Mouse (Mus musculus) thymus, adult 2 months (tissue): ENCODE results near the gene Efna1. TPM values are rescaled to one million over a fixed set of nuclear protein-coding genes. Genes with fewer than 3 reads are reported as not detected.

ENCODE experiments used
- DNase-seq: peaks from one replicate; pipeline ENCODE4 v3.0.0; 2021
- H3K27ac ChIP-seq: fragments of 200-500 bp; 2 replicates; pipeline ENCODE4 v1.5.1; 2012; ENCODE audit warnings: low read length, control low read depth; ENCODE audit not compliant: control insufficient read depth, insufficient read depth
- H3K27me3 ChIP-seq: fragments of 200-500 bp; 2 replicates; pipeline ENCODE4 v1.6.1; 2012; ENCODE audit warnings: mild to moderate bottlenecking, low read length, moderate library complexity, mixed read lengths; ENCODE audit not compliant: control insufficient read depth, insufficient read depth
- H3K36me3 ChIP-seq: fragments of 200-500 bp; 2 replicates; pipeline ENCODE4 v1.6.1; 2012; ENCODE audit warnings: mild to moderate bottlenecking, low read length, moderate library complexity; ENCODE audit not compliant: control insufficient read depth, insufficient read depth
- H3K4me1 ChIP-seq: fragments of 200-500 bp; replicated peaks from 2 replicates; pipeline ENCODE4 v1.6.1; 2012; ENCODE audit warnings: low read length; ENCODE audit not compliant: control insufficient read depth, insufficient read depth
- H3K4me3 ChIP-seq: fragments of 200-500 bp; 2 replicates; pipeline ENCODE4 v1.5.1; 2012; ENCODE audit warnings: mild to moderate bottlenecking, low read length, control low read depth, moderate library complexity; ENCODE audit not compliant: control insufficient read depth, insufficient read depth
- CTCF ChIP-seq: fragments of 200-500 bp; IDR thresholded peaks from 2 replicates; pipeline ENCODE4 v1.5.1; 2012; ENCODE audit warnings: mild to moderate bottlenecking, control low read depth, low read length, moderate library complexity, borderline replicate concordance; ENCODE audit not compliant: control insufficient read depth, poor library complexity, insufficient read depth; ENCODE audit errors: extremely low read depth
- POLR2A ChIP-seq: fragments of 200-500 bp; IDR thresholded peaks from 2 replicates; pipeline ENCODE4 v1.6.1; 2012; ENCODE audit warnings: mild to moderate bottlenecking, low read length, control low read depth, moderate library complexity; ENCODE audit not compliant: control insufficient read depth, poor library complexity, insufficient read depth; ENCODE audit errors: extremely low read depth
- WGBS: fragments of 180-500 bp; shearing (Covaris S2); methylation state at CpG from one replicate; pipeline ENCODE4 v1.1.7; 2018; 5-methylcytosine and 5-hydroxymethylcytosine counted together
- polyA plus RNA-seq: library from polyadenylated mRNA; depleted of rRNA; stranded (reverse); fragments of >200 nt; gene quantifications from 2 replicates; pipeline ENCODE4 v1.2.3, GENCODE M21; 2012

Gene Efna1
- polyA plus RNA-seq, 1 experiment: 9.7 TPM

DNA sequence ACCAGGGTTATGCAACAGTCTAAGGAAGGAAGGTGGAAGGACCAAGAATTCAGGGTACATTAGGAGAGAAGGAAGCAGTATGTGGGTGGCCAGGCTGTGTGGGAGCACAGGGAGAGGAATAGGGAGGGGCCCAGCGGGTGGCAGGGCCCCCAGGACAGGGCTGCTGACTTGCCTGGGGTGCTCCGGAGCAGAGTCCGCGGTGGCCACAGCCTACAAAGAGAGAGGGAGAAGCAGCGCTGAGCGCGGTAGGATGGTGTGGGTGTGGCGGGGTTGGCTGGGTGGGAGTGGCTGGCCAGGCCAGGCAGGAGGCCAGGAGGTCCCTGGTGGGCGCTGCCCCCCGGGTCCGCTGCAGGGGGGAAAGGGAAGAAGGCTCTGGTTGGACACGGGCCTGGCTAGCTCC is 42.4 kb downstream of the Efna1 start:
- Histone ChIP-seq H3K4me1 (peaks cover 3% of the 10 kb centered on the region), H3K4me3 (no peak overlapping the region), H3K27me3 (no peaks in the 10 kb centered on the region), H3K27ac (no peak overlapping the region), H3K36me3 (no peaks in the 10 kb centered on the region)
- TF ChIP-seq POLR2A (no peak), CTCF (no peak)
- WGBS: 91% methylated on average over 11 of the region's 12 CpGs
- no peak for DNase-seq

DNA sequence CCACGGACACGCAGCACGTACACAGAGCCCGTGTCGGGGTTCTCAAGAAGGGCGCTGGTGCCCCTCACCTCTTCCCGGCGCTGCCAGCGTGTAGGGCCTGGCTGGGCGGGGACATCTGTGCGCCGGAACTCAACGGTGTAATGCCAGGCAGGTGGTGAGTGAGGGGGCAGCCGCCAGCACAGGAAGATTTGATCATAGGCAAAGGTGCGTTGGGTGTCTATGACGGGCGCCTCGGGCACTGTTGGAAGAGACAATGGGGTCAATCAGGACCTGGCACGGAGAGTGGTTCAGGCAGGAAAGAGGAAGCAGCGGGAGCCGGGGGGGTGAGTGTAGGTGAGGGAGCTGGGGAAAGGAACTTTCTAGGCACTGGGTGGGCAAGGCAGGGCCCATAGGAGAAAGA is 43.3 kb downstream of the Efna1 start:
- Histone ChIP-seq H3K36me3 (no peaks in the 10 kb centered on the region), H3K4me1 (no peaks in the 10 kb centered on the region), H3K27me3 (no peaks in the 10 kb centered on the region), H3K4me3 (no peak overlapping the region), H3K27ac (no peak overlapping the region)
- TF ChIP-seq POLR2A (no peak), CTCF (no peak)
- no peak for DNase-seq
- WGBS: 94% methylated on average over 21 of the region's 21 CpGs

DNA sequence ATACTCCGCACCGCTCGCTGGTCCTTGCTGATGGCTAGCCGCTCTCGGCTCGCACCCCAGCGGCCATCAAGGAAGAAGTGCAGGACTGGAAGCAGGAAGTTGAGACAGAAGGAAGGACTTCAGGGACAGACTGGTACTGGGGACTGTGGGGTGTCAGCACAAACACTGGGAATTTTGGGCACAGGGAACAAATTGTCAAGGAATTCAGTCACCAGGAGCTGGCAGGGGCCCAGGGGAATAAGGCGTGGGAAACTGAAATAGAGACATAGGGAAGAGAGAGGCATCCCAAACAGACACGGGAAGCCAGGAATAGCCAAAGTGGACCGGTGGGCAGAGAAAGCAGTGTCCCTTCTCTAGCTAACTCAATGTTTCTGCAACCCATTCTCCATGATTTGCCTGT is 44.4 kb downstream of the Efna1 start:
- Histone ChIP-seq H3K27me3 (no peaks in the 10 kb centered on the region), H3K27ac (no peak overlapping the region), H3K4me1 (no peaks in the 10 kb centered on the region), H3K36me3 (no peaks in the 10 kb centered on the region), H3K4me3 (no peak overlapping the region)
- no peak for DNase-seq
- WGBS: over 99% methylated on average over 10 of the region's 10 CpGs
- TF ChIP-seq CTCF (no peak), POLR2A (no peak)

DNA sequence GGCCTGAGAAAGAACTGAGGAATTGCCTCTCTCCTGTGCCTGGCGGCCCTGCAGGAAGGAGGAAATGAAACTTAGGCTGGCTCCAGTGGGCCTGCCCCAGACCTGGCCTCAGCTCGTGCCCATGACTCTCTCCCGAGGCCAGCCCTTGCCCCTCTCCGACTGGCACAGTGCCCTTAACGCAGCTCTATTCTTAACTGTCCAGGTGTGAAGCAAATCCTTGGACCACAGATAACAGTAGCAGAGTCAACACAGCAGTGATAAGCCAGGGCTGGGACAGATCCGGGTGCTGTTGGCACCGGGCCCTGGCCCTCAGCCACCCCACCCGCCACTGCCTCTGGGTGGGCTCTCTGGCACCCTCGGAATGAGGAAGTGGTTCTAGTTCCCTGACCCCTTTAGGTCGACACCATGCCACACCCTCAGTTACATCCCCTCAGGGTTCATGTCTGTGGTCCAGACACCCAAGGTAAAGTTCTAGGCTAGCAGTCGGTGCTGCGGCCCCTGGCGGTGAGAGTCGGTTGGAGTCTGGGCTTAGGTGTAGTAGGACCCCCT is 47.3 kb downstream of the Efna1 start:
- Histone ChIP-seq H3K4me1 (peaks cover 2% of the 10 kb centered on the region), H3K27me3 (no peaks in the 10 kb centered on the region), H3K4me3 (no peak overlapping the region), H3K36me3 (no peaks in the 10 kb centered on the region), H3K27ac (no peak overlapping the region)
- 38% methylated on average over 14 of the region's 14 CpGs for WGBS
- no peak for DNase-seq
- TF ChIP-seq POLR2A: no peak
- TF ChIP-seq CTCF: no peak

DNA sequence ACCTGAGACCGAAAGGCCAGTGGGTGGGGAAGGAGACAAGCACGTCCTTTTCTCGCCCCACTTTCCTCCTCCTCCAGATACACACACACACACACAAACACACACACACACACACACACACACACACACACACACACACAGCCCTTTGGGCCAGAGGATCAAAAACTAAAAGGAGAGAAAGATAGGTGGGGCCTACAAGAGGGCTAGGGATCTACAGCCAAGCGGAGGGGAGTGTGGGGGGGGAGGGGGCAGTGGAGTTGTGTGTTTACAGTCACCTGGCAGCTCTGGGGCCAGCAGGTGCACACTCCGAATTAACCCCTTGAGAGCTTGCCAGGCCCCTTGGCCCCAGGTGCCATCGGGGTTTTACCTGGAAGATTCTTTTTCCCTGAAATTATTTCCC is 48.3 kb downstream of the Efna1 start:
- WGBS: 89% methylated on average over 6 of the region's 6 CpGs
- Histone ChIP-seq H3K36me3 (no peaks in the 10 kb centered on the region), H3K27me3 (no peaks in the 10 kb centered on the region), H3K27ac (no peak overlapping the region), H3K4me3 (no peak overlapping the region), H3K4me1 (peaks cover 8% of the 10 kb centered on the region)
- no peak for DNase-seq
- TF ChIP-seq CTCF: no peak

DNA sequence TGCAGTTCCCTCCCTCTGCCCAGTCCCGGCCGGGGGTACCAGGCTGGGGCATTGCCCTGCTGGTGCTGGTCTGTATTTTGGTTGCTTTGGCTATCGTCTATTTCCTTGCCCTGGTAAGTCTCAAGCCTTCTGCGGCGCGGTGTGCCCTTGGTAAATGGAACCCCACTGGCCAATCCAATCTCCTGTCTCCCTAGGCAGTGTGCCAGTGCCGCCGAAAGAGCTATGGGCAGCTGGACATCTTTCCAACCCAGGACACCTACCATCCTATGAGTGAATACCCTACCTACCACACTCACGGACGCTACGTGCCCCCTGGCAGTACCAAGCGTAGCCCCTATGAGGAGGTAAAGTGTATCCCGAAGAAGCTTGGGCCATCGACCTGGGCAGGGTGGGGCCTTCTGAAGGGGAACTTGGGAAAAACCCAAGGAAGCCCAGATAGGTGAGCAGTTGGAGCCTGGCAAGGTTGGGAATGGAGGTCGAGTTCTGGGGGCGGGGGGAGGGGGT is 49.1 kb downstream of the Efna1 start:
- DNase-seq: no peak
- peaks cover 15% of the 10 kb centered on the region for H3K4me1 ChIP-seq
- H3K4me3 ChIP-seq: no peak overlapping the region
- 78% methylated on average over 16 of the region's 16 CpGs for WGBS
- no peak overlapping the region for H3K27ac ChIP-seq
- no peaks in the 10 kb centered on the region for H3K36me3 ChIP-seq
- H3K27me3 ChIP-seq: no peaks in the 10 kb centered on the region
- TF ChIP-seq CTCF: no peak

DNA sequence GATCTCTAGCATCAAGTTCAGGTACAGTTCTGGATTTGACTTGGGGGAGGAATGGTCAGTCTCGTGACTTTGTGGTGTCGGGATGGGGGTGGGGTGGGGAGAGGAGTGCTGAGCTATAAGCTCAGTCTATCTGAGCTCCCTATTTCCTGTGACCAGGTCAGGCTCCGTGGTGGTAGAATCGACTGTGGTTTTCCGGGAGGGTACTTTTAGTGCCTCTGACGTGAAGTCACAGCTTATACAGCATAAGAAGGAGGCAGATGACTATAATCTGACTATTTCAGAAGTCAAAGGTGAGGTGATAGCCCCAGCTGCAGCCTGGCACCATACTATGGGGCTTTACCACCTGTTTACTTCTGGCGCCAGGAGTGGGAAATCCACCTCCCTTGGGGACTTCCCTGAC is 49.6 kb downstream of the Efna1 start:
- no peak overlapping the region for H3K4me3 ChIP-seq
- 24% methylated on average over 7 of the region's 7 CpGs for WGBS

More for the DNA sequence above, 49.6 kb downstream of the Efna1 start:
- no peak overlapping the region for H3K27ac ChIP-seq
- no peak for DNase-seq
- H3K27me3 ChIP-seq: no peaks in the 10 kb centered on the region
- H3K36me3 ChIP-seq: no peaks in the 10 kb centered on the region
- TF ChIP-seq POLR2A: no peak
- TF ChIP-seq CTCF: no peak
- H3K4me1 ChIP-seq: peaks cover 16% of the 10 kb centered on the region
